Mouse (Mus musculus) fibroblast of lung, adult 2 months (primary cell): ENCODE measurements around the gene Slc30a4.
A peak's percentile ranks its signal among the peaks of the same experiment; 100 is the strongest.

Experiments used
- DNase-seq: peaks from one replicate; pipeline ENCODE4 v3.0.0-alpha.2; 2011; ENCODE audit warnings: low read depth

Slc30a4 gene

GRCm38 (mm10) chr2:122681379-122682137, 20.9 kb downstream of the Slc30a4 start:
- no peak for DNase-seq

GRCm38 (mm10) chr2:122675126-122675525, 27.3 kb downstream of the Slc30a4 start:
- DNase-seq: no peak

- DNase-seq: no peak
Observed at GRCm38 (mm10) chr2:122672841-122673240, 29.6 kb downstream of the Slc30a4 start.

GRCm38 (mm10) chr2:122671714-122672113, 30.7 kb downstream of the Slc30a4 start:
- DNase-seq: no peak

GRCm38 (mm10) chr2:122667856-122668255, 34.6 kb downstream of the Slc30a4 start:
- peak; percentile 53 for DNase-seq

GRCm38 (mm10) chr2:122665973-122666875, 36.2 kb downstream of the Slc30a4 start:
- no peak for DNase-seq

GRCm38 (mm10) chr2:122665253-122665972, 37.0 kb downstream of the Slc30a4 start:
- DNase-seq: no peak

- DNase-seq: no peak
Observed at GRCm38 (mm10) chr2:122659825-122660224, 42.6 kb downstream of the Slc30a4 start.

GRCm38 (mm10) chr2:122657707-122658524, 44.5 kb downstream of the Slc30a4 start:
- no peak for DNase-seq

GRCm38 (mm10) chr2:122656767-122657166, 45.7 kb downstream of the Slc30a4 start:
- DNase-seq: no peak

- DNase-seq: no peak
Observed at GRCm38 (mm10) chr2:122656052-122656451, 46.4 kb downstream of the Slc30a4 start.

- no peak for DNase-seq
Observed at GRCm38 (mm10) chr2:122652096-122653084, 50.1 kb downstream of the Slc30a4 start.

GRCm38 (mm10) chr2:122638673-122639072, 63.8 kb downstream of the Slc30a4 start:
- DNase-seq: no peak

GRCm38 (mm10) chr2:122638029-122638428, 64.4 kb downstream of the Slc30a4 start:
- DNase-seq: no peak

- DNase-seq: no peak
Observed at GRCm38 (mm10) chr2:122637526-122637997, 64.9 kb downstream of the Slc30a4 start.

- DNase-seq: no peak
Observed at GRCm38 (mm10) chr2:122636686-122637085, 65.8 kb downstream of the Slc30a4 start, which contains the start of gene AA467197. Gene AA467197, plus strand, starts transcription at chr2:122636986.
